Mouse (Mus musculus) liver, postnatal 0 days (tissue): ENCODE data around the gene Fggy.

Experiments
- CTCF ChIP-seq: sonication (generic); IDR thresholded peaks from 2 replicates; pipeline ENCODE4 v1.5.1; 2016; ENCODE audit warnings: antibody characterized with exemption, low read depth
- EP300 ChIP-seq: IDR thresholded peaks from 2 replicates; pipeline ENCODE4 v1.6.1; 2016; ENCODE audit warnings: antibody characterized with exemption, low read depth, mild to moderate bottlenecking

DNA sequence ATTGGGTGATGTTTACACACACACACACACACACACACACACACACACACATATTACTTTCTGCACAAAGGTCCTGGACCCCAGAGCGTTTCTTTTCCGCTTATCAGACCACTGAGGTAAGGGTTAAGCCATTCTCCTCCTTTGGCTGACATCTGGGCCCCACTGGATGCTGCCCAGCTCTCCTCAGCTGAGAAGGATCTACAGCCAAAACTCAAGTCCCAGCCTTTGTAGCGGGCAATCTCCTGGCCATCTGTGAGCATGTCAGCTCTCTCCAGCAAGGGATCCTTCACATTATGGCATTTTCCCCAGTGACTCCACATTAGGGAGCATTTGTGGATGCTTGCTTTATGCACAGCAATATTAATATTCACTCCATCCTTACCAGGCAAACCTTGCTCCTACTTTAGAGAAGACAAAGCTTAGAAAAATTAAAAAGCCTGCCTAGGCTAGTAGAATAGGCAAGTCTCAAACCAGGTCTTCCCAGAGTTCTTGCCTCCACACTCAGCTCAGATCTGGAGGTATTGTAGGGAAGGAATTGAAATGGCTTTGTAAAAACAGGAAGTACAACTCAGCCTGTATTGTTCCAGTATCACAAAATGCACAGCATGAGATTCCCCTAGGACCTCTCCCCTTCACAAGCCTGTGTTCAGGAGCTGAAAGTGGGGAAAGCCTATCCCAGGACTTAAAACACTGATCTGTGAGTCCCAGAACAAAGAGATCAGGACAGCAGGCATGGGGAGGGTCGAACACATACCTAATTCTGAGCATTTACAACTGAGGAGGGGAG is 342.8 kb downstream of the Fggy start:
- TF ChIP-seq EP300 (no peak), CTCF (no peak)
